Mouse (Mus musculus): ENCODE measurements around the gene Tmem232.

GRCm38 (mm10) chr17:65574850-65575249, 34.3 kb upstream of the Tmem232 start:
- TF ChIP-seq MAX (IDR thresholded peaks at IDR 0.05; ENCODE audit: low read length), result no peak
- no peak for TF ChIP-seq POLR2A (IDR thresholded peaks at IDR 0.05; ENCODE audit: low read depth, low read length)
- no peak for TF ChIP-seq HCFC1 (IDR thresholded peaks at IDR 0.05; ENCODE audit: low read depth, low read length)

Measured in CH12.LX (cell line).